Mouse (Mus musculus) CH12.LX (cell line): ENCODE results near the gene Neurl1a. TPM values are rescaled to one million over a fixed set of nuclear protein-coding genes. Genes with fewer than 3 reads are reported as not detected.

Experiments
- DNase-seq: peaks from one replicate; pipeline ENCODE4 v3.0.0-alpha.2; 2013; ENCODE audit errors: extremely low read depth
- H3K27ac ChIP-seq: 2 replicates; pipeline ENCODE4 v1.5.1; 2012; ENCODE audit warnings: low read depth, mild to moderate bottlenecking, control low read depth, moderate library complexity; ENCODE audit not compliant: insufficient read depth
- H3K27me3 ChIP-seq: replicated peaks from 2 replicates; pipeline ENCODE3; 2012; ENCODE audit warnings: inconsistent platforms
- H3K36me3 ChIP-seq, 2 experiments: replicated peaks in 1 of 2; 2 replicates each; pipeline versions ENCODE3 to v1.6.1; 2012; ENCODE audit warnings: inconsistent platforms in 1 of 2, low read length in 1 of 2, mild to moderate bottlenecking in 1 of 2, mixed read lengths in 1 of 2, moderate library complexity in 1 of 2; ENCODE audit not compliant: control insufficient read depth in 1 of 2, insufficient read depth in 1 of 2
- H3K4me1 ChIP-seq, 2 experiments: 2 replicates each; pipeline ENCODE4 v1.6.1; 2012; ENCODE audit warnings: inconsistent platforms in 1 of 2, moderate library complexity in 1 of 2; ENCODE audit not compliant: insufficient read depth in 2 of 2, control insufficient read depth in 1 of 2
- H3K4me2 ChIP-seq: 2 replicates; pipeline ENCODE4 v1.6.1; 2012; ENCODE audit warnings: low read depth, mild to moderate bottlenecking, control low read depth; ENCODE audit not compliant: poor library complexity, insufficient read depth, severe bottlenecking
- H3K4me3 ChIP-seq, 3 experiments: fragments of 150-350 bp in 1 of 3; sonication (generic) in 1 of 3; replicated peaks in 1 of 3; 2 replicates each; pipeline versions ENCODE3 to v1.5.1; 2011 to 2012; ENCODE audit warnings: low read depth in 2 of 3, low read length in 2 of 3, mild to moderate bottlenecking in 2 of 3, moderate library complexity in 2 of 3, control low read depth in 1 of 3, improper control_type of control experiment in 1 of 3, inconsistent platforms in 1 of 3, mixed read lengths in 1 of 3; ENCODE audit not compliant: poor library complexity in 1 of 3
- H3K79me2 ChIP-seq: replicated peaks from 2 replicates; pipeline ENCODE4 v1.6.1; 2012; ENCODE audit warnings: mild to moderate bottlenecking, moderate library complexity; ENCODE audit not compliant: control insufficient read depth, poor library complexity, insufficient read depth, severe bottlenecking; ENCODE audit errors: extremely low read depth
- H3K9ac ChIP-seq: 2 replicates; pipeline ENCODE4 v1.6.1; 2012; ENCODE audit warnings: low read depth, mild to moderate bottlenecking, control low read depth, moderate library complexity; ENCODE audit not compliant: insufficient read depth
- H3K9me3 ChIP-seq: replicated peaks from 2 replicates; pipeline ENCODE3; 2012; ENCODE audit warnings: low read length, inconsistent platforms, mixed read lengths
- BHLHE40 ChIP-seq: IDR thresholded peaks from 2 replicates; pipeline ENCODE4 v1.6.1; 2011; ENCODE audit warnings: mild to moderate bottlenecking, low read depth, low read length, improper control_type of control experiment
- CHD1 ChIP-seq: IDR thresholded peaks from 2 replicates; pipeline ENCODE4 v1.6.1; 2012; ENCODE audit warnings: low read depth, low read length, improper control_type of control experiment, inconsistent platforms
- CHD2 ChIP-seq: IDR thresholded peaks from 2 replicates; pipeline ENCODE4 v1.6.1; 2011; ENCODE audit warnings: low read length, improper control_type of control experiment
- CTCF ChIP-seq, 2 experiments: IDR thresholded peaks in 1 of 2; conservative IDR thresholded peaks in 1 of 2; 2 replicates each; pipeline ENCODE4 v1.5.1; 2011 to 2012; ENCODE audit warnings: low read depth in 2 of 2, low read length in 2 of 2, improper control_type of control experiment in 1 of 2, inconsistent platforms in 1 of 2, mild to moderate bottlenecking in 1 of 2, moderate library complexity in 1 of 2
- ELF1 ChIP-seq: IDR thresholded peaks from 2 replicates; pipeline ENCODE4 v1.6.1; 2014; ENCODE audit warnings: low read depth, mild to moderate bottlenecking, inconsistent platforms, low read length, improper control_type of control experiment
- EP300 ChIP-seq: IDR thresholded peaks from 2 replicates; pipeline ENCODE4 v1.6.1; 2011; ENCODE audit warnings: low read length, improper control_type of control experiment
- ETS1 ChIP-seq: conservative IDR thresholded peaks from 2 replicates; pipeline ENCODE4 v1.6.1; 2012; ENCODE audit warnings: low read depth, mild to moderate bottlenecking, inconsistent platforms, low read length, improper control_type of control experiment, moderate library complexity
- GABPA ChIP-seq: IDR thresholded peaks from 2 replicates; pipeline ENCODE4 v1.6.1; 2012; ENCODE audit warnings: low read depth, low read length, improper control_type of control experiment, inconsistent platforms; ENCODE audit not compliant: insufficient replicate concordance
- HCFC1 ChIP-seq: IDR thresholded peaks from 2 replicates; pipeline ENCODE4 v1.6.1; 2012; ENCODE audit warnings: low read depth, mild to moderate bottlenecking, inconsistent platforms, low read length, improper control_type of control experiment
- JUN ChIP-seq: IDR thresholded peaks from 2 replicates; pipeline ENCODE4 v1.6.1; 2011; ENCODE audit warnings: low read depth, mild to moderate bottlenecking, low read length, improper control_type of control experiment, moderate library complexity; ENCODE audit not compliant: insufficient read depth
- JUND ChIP-seq: conservative IDR thresholded peaks from 2 replicates; pipeline ENCODE4 v1.6.1; 2011; ENCODE audit warnings: low read depth, low read length, improper control_type of control experiment
- KAT2A ChIP-seq: IDR thresholded peaks from 2 replicates; pipeline ENCODE4 v1.6.1; 2012; ENCODE audit warnings: low read length, improper control_type of control experiment, inconsistent platforms; ENCODE audit not compliant: insufficient replicate concordance
- MAFK ChIP-seq: IDR thresholded peaks from 2 replicates; pipeline ENCODE4 v1.6.1; 2011; ENCODE audit warnings: low read length, improper control_type of control experiment; ENCODE audit not compliant: insufficient replicate concordance
- MAX ChIP-seq: IDR thresholded peaks from 2 replicates; pipeline ENCODE4 v1.6.1; 2011; ENCODE audit warnings: low read length, improper control_type of control experiment
- MAZ ChIP-seq: IDR thresholded peaks from 2 replicates; pipeline ENCODE4 v1.6.1; 2012; ENCODE audit warnings: low read depth, mild to moderate bottlenecking, inconsistent platforms, low read length, improper control_type of control experiment, moderate library complexity
- MEF2A ChIP-seq: IDR thresholded peaks from 2 replicates; pipeline ENCODE4 v1.6.1; 2014; ENCODE audit warnings: low read depth, mild to moderate bottlenecking, inconsistent platforms, low read length, improper control_type of control experiment, borderline replicate concordance
- MXI1 ChIP-seq: IDR thresholded peaks from 2 replicates; pipeline ENCODE4 v1.6.1; 2011; ENCODE audit warnings: mild to moderate bottlenecking, low read depth, low read length, improper control_type of control experiment
- NELFE ChIP-seq: IDR thresholded peaks from 2 replicates; pipeline ENCODE4 v1.6.1; 2011; ENCODE audit warnings: low read depth, low read length, improper control_type of control experiment
- NRF1 ChIP-seq: IDR thresholded peaks from 2 replicates; pipeline ENCODE4 v1.6.1; 2014; ENCODE audit warnings: low read depth, mild to moderate bottlenecking, inconsistent platforms, low read length, improper control_type of control experiment, moderate library complexity
- POLR2A ChIP-seq: IDR thresholded peaks from 2 replicates; pipeline ENCODE4 v1.6.1; 2011; ENCODE audit warnings: low read depth, mild to moderate bottlenecking, improper control_type of control experiment, low read length
- POLR2AphosphoS2 ChIP-seq: IDR thresholded peaks from 2 replicates; pipeline ENCODE4 v1.6.1; 2011; ENCODE audit warnings: low read depth, low read length, improper control_type of control experiment
- RAD21 ChIP-seq: IDR thresholded peaks from 2 replicates; pipeline ENCODE4 v1.6.1; 2011; ENCODE audit warnings: low read depth, mild to moderate bottlenecking, low read length, improper control_type of control experiment, moderate library complexity
- SMC3 ChIP-seq: IDR thresholded peaks from 2 replicates; pipeline ENCODE4 v1.6.1; 2011; ENCODE audit warnings: low read depth, low read length, improper control_type of control experiment
- UBTF ChIP-seq: IDR thresholded peaks from 2 replicates; pipeline ENCODE4 v1.6.1; 2012; ENCODE audit warnings: low read depth, mild to moderate bottlenecking, inconsistent platforms, low read length, improper control_type of control experiment, moderate library complexity
- USF1 ChIP-seq: IDR thresholded peaks from 2 replicates; pipeline ENCODE4 v1.6.1; 2014; ENCODE audit warnings: low read depth, mild to moderate bottlenecking, inconsistent platforms, low read length, improper control_type of control experiment
- ZMIZ1 ChIP-seq: IDR thresholded peaks from 2 replicates; pipeline ENCODE4 v1.6.1; 2012; ENCODE audit warnings: low read depth, mild to moderate bottlenecking, inconsistent platforms, low read length, improper control_type of control experiment
- ZNF384 ChIP-seq: IDR thresholded peaks from 2 replicates; pipeline ENCODE4 v1.6.1; 2012; ENCODE audit warnings: low read depth, low read length, improper control_type of control experiment, inconsistent platforms
- dilution Hi-C: fragments of 300-500 bp; cut with MboI; formaldehyde crosslinking; loops from 2 replicates; pipeline ENCODE4 v1.14.3; 2020; ENCODE audit warnings: low sequenced_read_pairs; ENCODE audit not compliant: extremely low pct_unique_long_range_greater_than_20kb, extremely low pct_ligation_motif_present
- in situ Hi-C: fragments of 300-500 bp; cut with MboI; formaldehyde crosslinking; loops from 3 replicates; pipeline ENCODE4 v1.14.3; 2019; ENCODE audit warnings: low sequenced_read_pairs, low pct_ligation_motif_present, low pct_unique_long_range_greater_than_20kb, mixed read lengths
- polyA plus RNA-seq: library from polyadenylated mRNA; unstranded; fragments of >175 nt; gene quantifications from 2 replicates; pipeline ENCODE4 v1.2.1, GENCODE M21; 2012; ENCODE audit warnings: low read depth; ENCODE audit not compliant: insufficient read length
- total RNA-seq, 2 experiments: library from RNA; depleted of rRNA; stranded (reverse); fragments of 300-350 nt in 1 of 2; fragments of >200 nt in 1 of 2; gene quantifications; 2 replicates each; pipeline ENCODE4 v1.2.3; 2012 to 2014

Neurl1a gene
- total and polyA plus RNA-seq, 3 experiments: 0.05 to 0.13 TPM; not detected in 1

DNA sequence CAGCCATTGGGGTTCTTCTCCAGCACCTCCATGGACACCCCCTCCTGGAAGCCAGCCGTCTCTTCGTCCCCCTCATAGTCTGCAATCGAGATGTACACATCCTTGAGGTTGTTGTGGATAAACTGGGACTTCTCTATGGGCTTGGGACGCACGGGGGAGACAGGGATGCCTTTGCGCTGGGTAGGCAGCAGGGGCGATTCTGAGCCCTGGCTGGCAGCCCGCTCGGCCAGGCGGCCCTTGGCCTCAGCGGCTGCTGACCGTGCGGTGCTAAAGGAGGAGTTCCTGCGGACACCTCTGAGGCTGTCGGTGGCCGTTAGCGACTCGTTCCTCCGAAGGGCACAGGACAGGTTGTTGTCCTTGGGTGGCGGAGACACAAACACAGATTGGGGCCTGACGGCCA, 88.4 kb downstream of the Neurl1a start:
- in situ Hi-C loops: loop anchor here (10.0 kb wide), 1 partner anchor 92 kb away; the partner anchor contains the start of gene Neurl1a
- no peaks in the 10 kb centered on the region for H3K9me3 ChIP-seq
- H3K27me3 ChIP-seq: no peaks in the 10 kb centered on the region
- dilution Hi-C loops: no loop called here
- no peaks in the 10 kb centered on the region for H3K4me1 ChIP-seq
- TF ChIP-seq MAZ (no peak), POLR2AphosphoS2 (no peak), JUN (no peak), NRF1 (no peak), ZNF384 (no peak), MAFK (no peak), RAD21 (no peak), MAX (no peak), HCFC1 (no peak), CHD2 (no peak)
- H3K4me3 ChIP-seq: no peak overlapping the region
- H3K27ac ChIP-seq: no peak overlapping the region
- no peak overlapping the region for H3K9ac ChIP-seq
- no peak overlapping the region for H3K4me2 ChIP-seq
- peaks cover 3 to 60% of the 10 kb centered on the region in 2 experiments for H3K36me3 ChIP-seq
- H3K79me2 ChIP-seq: no peaks in the 10 kb centered on the region
- no peak for DNase-seq

DNA sequence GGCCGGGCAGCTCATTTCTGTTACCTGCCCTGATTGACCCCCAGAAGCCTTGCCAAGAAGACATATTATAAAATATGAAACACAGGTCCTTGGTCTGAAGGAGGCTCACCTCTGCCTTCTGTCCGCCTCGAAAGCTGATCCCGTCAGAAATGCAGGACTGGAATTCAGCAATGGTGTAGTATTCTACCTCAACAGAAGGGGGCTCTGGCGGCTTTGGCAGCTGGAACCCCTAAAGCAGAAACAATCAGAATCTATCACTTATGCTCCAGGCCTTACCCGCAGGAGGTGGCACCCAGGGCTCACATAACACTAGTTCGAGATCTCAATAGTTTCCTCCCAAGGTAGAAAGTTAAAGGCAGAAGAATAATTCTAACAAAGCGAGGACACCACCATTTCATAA, 91.1 kb downstream of the Neurl1a start:
- in situ Hi-C loops: loop anchor here (5.0 to 10.0 kb wide), 2 partner anchors 63 to 95 kb away; partner anchors contain the start of gene Neurl1a
- Histone ChIP-seq H3K4me2 (no peak overlapping the region), H3K27ac (no peak overlapping the region)

DNA sequence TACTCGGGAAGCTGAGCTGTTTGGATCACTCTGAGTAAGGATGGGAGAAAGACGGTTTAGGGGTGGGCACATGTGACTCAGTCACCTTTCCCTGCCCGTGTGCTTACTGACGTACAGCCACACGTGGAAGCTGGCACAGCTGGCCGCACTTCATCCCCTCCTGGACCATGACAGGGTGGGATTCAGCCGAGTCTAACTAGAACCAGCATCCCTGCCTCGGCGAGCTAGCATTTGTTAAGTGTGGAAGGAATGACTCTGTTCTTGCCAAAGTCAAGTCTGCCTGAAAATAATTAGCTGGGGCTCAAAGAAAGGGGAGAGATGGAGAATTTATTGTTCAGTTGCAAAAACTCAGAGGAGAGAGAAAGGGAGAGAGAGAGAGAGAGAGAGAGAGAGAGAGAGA, 91.9 kb downstream of the Neurl1a start:
- no peak overlapping the region for H3K9ac ChIP-seq
- H3K36me3 ChIP-seq: peaks cover 7 to 76% of the 10 kb centered on the region in 2 experiments
- no peaks in the 10 kb centered on the region for H3K4me1 ChIP-seq
- H3K9me3 ChIP-seq: no peaks in the 10 kb centered on the region
- H3K79me2 ChIP-seq: no peaks in the 10 kb centered on the region
- no peak overlapping the region for H3K4me2 ChIP-seq
- no peaks in the 10 kb centered on the region for H3K27me3 ChIP-seq
- no peak overlapping the region for H3K4me3 ChIP-seq
- DNase-seq: no peak
- in situ Hi-C loops: loop anchor here (5.0 kb wide), 1 partner anchor 62 kb away; no protein-coding TSS in a partner anchor
- no peak overlapping the region for H3K27ac ChIP-seq
- dilution Hi-C loops: no loop called here
- TF ChIP-seq CHD1: no peak
- TF ChIP-seq POLR2AphosphoS2: no peak
- TF ChIP-seq NRF1: no peak
- TF ChIP-seq EP300: no peak
- no peak for TF ChIP-seq NELFE
- no peak for TF ChIP-seq ELF1
- TF ChIP-seq ZNF384: no peak
- TF ChIP-seq USF1: no peak
- no peak for TF ChIP-seq BHLHE40
- no peak for TF ChIP-seq ETS1
- no peak for TF ChIP-seq MXI1
- no peak for TF ChIP-seq GABPA
- TF ChIP-seq JUN: no peak
- TF ChIP-seq CHD2: no peak
- no peak for TF ChIP-seq MEF2A
- no peak for TF ChIP-seq JUND

More for the DNA sequence above, 91.1 kb downstream of the Neurl1a start:
- Histone ChIP-seq H3K4me1 (no peaks in the 10 kb centered on the region), H3K36me3 (peaks cover 7 to 79% of the 10 kb centered on the region in 2 experiments), H3K79me2 (no peaks in the 10 kb centered on the region), H3K27me3 (no peaks in the 10 kb centered on the region), H3K9ac (no peak overlapping the region), H3K9me3 (no peaks in the 10 kb centered on the region), H3K4me3 (no peak overlapping the region)
- peak; percentile 12 for DNase-seq
- TF ChIP-seq ZNF384 (no peak), SMC3 (peak; percentile 67), ZMIZ1 (no peak), CTCF (conservative IDR thresholded peaks at IDR 0.05 in 1 of 2, IDR thresholded peaks at IDR 0.05 in 1 of 2; ENCODE audit: low read depth in 2 of 2, low read length in 2 of 2) (peak; percentile 16 to 65; a peak in 3 of 4 replicates), HCFC1 (no peak), KAT2A (no peak), MEF2A (no peak), MAZ (no peak), POLR2A (no peak), UBTF (no peak), RAD21 (peak; percentile 44)
- dilution Hi-C loops: no loop called here
